Mouse (Mus musculus): Measurements from ENCODE around the gene Zfr. TPM values are rescaled to one million over a fixed set of nuclear protein-coding genes. Genes with fewer than 3 reads are reported as not detected.
A peak's percentile ranks its signal among the peaks of the same experiment; 100 is the strongest.
"Not testable (repeated sequence)": the region's sequence is repeated elsewhere in the genome, so short reads cannot be mapped to it uniquely, and the experiment has no call there.

Zfr gene
- total RNA-seq, 2 experiments from 2014 or later: 347 to 349 TPM

GRCm38 (mm10) chr15:12205160-12205901 lies 87.7 kb downstream of the Zfr start:
- DNase-seq (ENCODE audit: low spot score in 2 of 2): no peak

DNA sequence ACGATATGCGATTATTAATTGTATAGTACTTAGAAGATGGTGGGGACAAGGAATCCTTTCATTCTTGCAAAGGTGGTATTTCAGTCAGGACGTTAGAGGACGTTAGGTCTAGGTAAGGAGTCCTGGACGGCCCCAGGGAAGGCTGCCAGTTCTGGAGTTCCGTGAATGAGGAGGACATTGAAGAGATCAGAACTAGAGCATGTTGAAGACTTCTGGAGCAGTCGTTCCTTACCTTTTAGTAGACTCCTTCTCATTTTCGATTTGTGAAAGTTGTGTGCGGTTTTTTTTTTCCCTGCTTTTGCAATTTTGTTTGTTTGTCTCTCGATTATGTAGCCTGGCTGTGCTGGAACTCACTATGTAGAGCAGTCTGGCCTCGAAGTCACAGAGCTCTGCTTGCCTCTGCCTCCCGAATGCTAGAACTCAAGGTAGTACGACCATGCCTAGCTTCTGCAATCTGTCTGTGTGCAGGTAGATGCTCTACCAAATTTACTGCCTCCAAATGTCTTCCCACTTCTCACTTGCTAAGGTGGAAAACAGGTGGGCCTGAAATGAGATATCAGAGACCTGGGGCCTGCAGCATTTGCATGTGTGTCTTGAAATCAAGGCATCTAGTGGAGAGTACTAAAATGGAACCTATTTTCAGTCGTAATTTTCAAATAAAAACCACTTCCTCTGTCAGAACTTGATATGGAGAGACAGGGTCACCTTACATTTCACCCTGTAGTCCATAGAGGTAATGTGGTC lies 88.4 kb downstream of the Zfr start:
- intact Hi-C loops (cut with DNase I): loop anchor here (5.0 kb wide), 1 partner anchor 41 kb away; no protein-coding TSS in a partner anchor
- DNase-seq (ENCODE audit: low spot score in 2 of 2): no peak

More at GRCm38 (mm10) chr15:12205160-12205901, 87.7 kb downstream of the Zfr start:
- intact Hi-C loops (cut with DNase I): loop anchor here (5.0 kb wide), 1 partner anchor 42 kb away; no protein-coding TSS in a partner anchor

DNA sequence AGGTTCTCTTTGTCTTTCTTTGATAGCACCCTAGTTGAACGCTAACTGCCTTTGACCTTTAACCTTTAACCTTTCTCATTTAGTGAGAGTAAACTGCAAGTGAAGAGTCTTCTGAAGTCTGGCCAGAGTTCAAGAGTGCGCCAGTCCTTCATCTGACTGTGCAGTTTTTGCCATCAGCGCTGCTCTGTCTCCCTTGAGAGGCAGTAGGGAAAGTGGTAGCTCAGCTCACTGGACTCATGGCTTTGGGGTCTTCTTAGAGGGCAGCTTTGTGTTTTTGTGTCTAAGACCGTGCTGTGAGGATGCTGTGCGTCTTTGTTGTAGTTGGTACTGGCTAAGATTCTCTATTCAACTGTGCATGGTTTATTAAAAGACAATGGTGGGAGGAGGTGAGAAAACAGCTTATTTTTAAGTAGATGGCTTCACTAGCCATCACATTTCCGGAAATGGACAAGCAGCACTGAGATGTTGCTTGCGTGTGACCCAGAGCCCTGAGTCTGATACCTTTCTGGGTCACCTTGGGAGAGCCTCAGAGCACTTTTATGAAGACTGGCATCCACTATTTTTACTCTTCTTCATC lies 89.1 kb downstream of the Zfr start:
- intact Hi-C loops (cut with DNase I): loop anchor here (5.0 kb wide), 1 partner anchor 41 kb away; no protein-coding TSS in a partner anchor
- DNase-seq (ENCODE audit: low spot score in 2 of 2): no peak

DNA sequence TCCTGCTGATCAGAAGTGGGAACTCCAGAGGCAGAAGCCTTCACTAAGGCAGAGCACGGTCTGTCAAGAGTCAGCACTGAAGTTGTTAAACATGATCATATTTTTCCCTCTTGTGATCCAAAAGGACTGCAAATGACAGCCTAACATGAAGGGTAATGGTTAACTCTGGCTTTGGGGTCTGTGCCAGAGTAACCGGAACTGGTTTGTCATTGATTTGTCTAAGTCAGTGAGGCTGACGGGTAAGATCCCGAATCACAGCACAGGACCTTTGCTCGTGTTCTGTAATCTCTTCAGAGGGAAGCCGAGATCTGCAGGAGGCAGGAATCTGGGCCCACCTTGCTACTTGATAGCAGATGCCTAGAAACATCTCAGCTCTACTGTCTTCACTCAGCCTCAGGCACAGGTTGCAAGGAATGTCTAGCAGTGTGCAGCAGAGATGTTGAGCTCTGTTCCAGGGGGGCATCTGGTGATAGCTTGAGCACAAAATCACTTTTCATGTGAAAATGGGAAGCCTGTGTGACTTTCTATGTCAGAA lies 90.0 kb downstream of the Zfr start:
- DNase-seq (ENCODE audit: low spot score in 2 of 2): no peak
- intact Hi-C loops (cut with DNase I): loop anchor here (5.0 kb wide), 1 partner anchor 40 kb away; no protein-coding TSS in a partner anchor

DNA sequence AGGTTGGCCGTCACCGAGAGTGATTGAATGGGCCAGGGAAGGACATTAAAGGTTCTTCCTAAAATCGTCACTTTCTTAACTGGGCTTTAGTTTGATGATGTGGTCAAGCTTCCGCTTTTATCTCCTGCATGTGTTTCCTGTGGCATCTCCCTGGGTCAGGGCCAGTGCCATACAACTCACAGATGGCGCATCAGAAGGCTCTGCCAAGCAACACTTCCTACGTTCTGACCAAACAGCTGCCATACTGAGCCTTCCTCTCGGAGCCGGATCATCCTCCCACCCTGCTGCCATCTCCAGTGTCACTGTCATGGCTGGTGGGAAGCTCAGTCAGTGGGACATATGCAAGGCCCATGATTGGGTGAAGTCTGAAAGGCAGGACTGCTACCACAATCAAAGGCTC lies 93.9 kb downstream of the Zfr start:
- intact Hi-C loops (cut with DNase I): no loop called here
- DNase-seq (ENCODE audit: low spot score in 2 of 2): peak; percentile 61 to 78

GRCm38 (mm10) chr15:12212266-12212665 lies 94.6 kb downstream of the Zfr start:
- DNase-seq (ENCODE audit: low spot score in 2 of 2): no peak

DNA sequence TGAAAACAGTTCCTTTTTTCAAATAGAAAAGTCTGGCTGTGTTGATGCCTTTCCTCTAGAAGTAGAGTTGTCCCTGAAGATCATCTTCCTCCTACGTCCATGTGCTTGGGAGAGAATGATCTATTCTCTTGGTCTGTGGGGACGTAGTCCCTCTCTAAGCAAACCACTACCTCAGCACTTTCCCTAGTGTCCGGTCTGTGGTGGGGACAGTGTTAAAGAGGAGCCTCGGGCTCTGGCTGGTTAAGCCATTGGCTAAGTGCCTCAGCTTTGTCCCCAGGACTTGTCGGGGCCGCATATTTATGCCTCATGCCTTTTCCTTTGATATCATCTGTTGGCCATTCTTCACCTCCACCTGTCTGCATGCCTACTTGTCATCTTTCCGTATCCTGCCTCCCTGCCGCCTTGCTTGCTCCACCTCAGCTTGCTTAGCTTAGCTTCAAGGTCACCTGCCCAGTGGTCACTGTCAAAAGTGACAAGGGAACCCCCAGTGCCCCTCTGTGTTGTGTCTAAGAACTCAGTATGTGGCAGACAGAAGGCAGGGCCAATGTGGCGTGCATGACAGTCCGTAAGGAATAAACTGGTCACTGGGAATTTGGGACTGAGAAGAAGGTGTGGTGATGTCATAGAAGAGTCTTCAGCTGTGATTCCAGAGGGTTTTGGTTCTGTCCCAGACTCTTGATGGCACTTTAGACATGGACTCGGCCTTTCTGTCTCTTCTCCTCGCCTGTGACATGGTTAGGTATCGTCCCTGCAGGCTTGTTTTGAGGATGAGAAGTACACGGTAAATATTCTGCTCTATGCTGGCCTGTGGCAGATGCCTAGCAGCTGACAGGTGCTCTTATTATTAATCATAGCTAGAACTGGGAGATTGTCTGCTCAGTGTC lies 97.1 kb downstream of the Zfr start:
- DNase-seq (ENCODE audit: low spot score in 2 of 2): no peak
- intact Hi-C loops (cut with DNase I): no loop called here

More at GRCm38 (mm10) chr15:12212266-12212665, 94.6 kb downstream of the Zfr start:
- intact Hi-C loops (cut with DNase I): no loop called here

DNA sequence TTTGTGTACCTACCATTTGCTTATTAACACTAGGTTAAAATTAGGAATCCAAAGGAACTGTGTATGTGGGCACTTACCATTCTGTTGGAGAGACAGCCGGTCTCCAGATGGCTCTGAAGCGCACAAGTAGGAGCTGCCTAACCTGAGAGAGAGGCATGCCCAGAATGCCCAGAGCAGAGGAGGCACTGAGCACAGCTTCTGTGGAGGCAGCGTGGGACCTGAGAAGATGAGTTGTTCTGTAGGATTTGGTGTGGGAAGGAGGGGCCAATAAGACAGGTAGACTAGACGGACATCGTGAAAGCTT lies 97.7 kb downstream of the Zfr start:
- DNase-seq (ENCODE audit: low spot score in 2 of 2): peak; percentile 70 to 74
- intact Hi-C loops (cut with DNase I): no loop called here

DNA sequence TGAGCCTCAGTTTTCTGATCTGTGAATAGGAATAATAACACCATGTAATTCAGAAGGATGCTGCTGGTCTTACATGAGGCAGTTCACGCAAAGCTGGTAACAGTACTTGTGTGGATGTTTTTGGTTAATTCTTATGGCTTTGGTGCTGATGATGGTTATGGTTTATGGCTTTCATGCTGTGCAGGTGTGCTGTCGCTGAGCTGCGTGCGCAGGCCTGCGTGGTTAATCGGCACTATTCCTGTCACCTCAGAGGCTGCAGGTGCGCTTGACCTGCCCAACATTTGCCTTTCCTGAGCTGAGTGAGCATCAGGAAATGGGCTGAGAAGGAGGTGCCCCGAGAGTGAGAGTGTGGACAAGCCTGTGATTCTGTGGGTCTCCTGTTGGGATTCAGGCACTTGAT lies 98.5 kb downstream of the Zfr start:
- no peak for DNase-seq (ENCODE audit: low spot score in 2 of 2)
- intact Hi-C loops (cut with DNase I): no loop called here

DNA sequence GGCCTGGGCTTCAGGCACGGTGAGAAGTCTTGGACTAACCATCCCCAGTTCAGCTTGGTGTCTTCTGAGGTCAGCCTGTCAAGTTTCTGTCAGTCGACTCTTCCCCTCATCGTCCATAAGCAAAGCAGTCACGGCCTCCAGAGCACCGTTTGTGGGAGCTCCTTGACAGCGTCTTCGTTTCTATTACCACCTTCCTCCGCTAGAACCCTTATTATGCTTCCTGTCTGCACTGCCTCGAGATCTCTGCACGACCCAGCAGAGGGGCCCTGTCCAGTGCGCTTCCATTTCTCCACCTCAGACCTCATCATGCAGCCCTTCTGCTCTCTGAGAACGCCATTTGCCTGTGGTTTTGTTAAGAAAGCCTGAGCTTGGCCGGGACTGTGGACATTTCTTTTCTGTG lies 99.2 kb downstream of the Zfr start:
- no peak for DNase-seq (ENCODE audit: low spot score in 2 of 2)
- intact Hi-C loops (cut with DNase I): no loop called here

GRCm38 (mm10) chr15:12217332-12217731 lies 99.7 kb downstream of the Zfr start:
- DNase-seq (ENCODE audit: low spot score in 2 of 2); intact Hi-C loops (cut with DNase I): not testable (repeated sequence)

DNA sequence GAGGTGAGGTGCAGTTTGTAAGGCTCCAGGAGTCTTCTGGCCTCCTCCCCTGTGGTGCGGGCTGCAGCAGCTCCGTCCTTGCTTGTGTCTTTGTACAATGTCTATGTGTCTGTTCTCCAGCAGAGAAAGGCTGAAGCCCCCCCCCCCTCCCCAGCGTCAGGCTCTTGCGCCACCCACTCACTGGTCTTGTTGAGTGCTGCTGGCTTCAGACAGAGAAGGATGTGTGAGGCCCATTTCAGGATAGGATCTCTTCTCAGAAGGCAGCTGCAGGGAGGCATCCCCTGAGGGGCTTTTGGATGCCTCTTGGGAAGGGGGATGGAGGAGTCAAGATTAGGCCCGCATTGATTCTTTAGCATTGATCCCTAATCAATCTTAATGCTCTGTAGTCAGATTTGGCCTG lies 100.2 kb downstream of the Zfr start:
- no peak for DNase-seq (ENCODE audit: low spot score in 2 of 2)
- intact Hi-C loops (cut with DNase I): no loop called here

GRCm38 (mm10) chr15:12218583-12219382 lies 101.2 kb downstream of the Zfr start:
- intact Hi-C loops (cut with DNase I): no loop called here
- no peak for DNase-seq (ENCODE audit: low spot score in 2 of 2)

DNA sequence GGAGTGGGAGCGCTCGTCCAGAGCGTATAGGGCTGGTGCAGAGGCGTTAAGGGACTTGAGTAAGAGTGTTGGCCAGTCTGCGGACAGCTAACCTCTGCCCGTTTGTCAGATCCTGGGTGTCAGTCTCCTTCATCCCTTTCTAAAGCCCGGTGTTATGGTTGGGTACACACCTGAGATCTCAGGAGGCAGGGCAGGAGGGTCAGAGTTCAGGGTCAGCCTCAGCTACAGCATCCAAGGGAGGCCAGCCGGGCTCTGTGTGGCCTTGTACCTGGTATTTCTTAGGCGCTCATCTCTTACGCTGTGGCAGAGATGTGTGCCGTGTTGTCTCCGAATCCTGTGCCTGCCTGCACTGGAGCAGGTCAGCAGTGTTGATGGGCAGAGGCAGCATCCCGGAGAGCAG lies 103.5 kb downstream of the Zfr start:
- no peak for DNase-seq (ENCODE audit: low spot score in 2 of 2)
- intact Hi-C loops (cut with DNase I): no loop called here

DNA sequence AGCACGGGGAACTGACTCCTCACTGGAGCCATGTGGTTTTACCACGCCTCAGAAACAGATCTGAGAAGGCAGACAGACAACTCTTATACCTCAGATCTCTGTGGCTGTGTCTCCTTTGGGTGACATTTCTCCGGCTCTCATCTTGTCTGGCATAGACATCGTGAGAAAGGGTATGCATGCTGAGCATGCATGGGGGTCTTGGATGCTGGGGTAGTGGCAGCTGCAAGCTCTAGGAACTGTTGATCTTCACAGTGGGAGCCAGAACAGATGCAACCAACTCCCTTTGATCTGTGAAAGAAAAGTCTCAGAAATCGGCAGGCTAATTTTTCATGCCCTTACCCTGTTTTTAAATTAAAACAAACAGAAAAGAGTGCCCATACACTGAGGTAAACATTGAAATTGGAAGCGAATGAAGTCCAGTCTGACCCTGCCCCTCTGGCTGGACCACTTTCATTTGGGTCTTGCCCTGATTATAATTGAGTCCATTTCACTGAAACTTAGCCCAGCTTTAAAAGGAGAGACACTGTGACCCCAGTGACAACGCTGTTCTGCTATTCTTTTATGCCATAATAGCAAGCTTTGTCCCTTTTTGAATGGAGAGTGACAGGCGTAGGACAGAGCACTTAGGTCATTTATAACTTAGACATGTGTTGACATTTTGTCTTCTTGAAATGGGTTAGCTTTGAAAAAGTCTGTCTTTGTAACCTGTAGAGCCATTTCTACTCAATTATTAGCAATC lies 105.1 kb downstream of the Zfr start:
- DNase-seq (ENCODE audit: low spot score in 2 of 2): no peak
- intact Hi-C loops (cut with DNase I): no loop called here

DNA sequence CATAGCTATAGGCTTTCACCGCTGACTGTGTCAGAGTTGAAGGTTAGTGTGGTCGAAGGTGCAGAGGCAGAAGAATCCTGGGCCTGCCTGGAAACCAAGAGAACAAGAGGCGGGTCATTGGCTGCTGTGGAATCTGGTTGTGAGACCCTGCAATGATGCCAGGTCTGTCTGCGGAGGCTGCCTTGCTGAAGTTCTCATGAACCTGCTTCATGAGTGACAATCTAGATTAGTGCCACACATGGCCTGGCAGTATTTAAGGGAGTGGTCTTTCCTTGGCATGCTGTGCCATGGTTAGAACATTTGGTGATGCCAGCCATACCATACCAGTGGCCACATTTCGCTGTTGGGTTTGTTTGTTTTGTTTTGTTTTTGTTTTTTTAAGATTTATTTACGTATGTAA lies 105.8 kb downstream of the Zfr start:
- DNase-seq (ENCODE audit: low spot score in 2 of 2): no peak
- intact Hi-C loops (cut with DNase I): no loop called here

DNA sequence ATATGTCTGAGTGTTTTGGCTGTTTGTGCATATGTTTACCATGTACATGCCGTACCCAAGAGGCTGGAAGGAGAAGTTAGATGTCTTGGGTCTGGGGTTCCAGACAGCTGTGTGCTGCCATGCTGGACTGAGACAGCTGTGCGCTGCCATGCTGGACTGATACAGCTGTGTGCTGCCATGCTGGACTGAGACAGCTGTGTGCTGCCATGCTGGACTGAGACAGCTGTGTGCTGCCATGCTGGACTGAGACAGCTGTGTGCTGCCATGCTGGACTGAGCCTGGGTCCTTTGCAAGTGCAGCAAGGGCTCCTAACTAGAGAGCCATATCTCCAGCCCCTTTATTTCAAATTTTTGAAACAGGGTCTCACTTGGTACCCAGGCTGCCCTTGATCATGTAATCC lies 106.6 kb downstream of the Zfr start:
- intact Hi-C loops (cut with DNase I): no loop called here
- DNase-seq (ENCODE audit: low spot score in 2 of 2): no peak

DNA sequence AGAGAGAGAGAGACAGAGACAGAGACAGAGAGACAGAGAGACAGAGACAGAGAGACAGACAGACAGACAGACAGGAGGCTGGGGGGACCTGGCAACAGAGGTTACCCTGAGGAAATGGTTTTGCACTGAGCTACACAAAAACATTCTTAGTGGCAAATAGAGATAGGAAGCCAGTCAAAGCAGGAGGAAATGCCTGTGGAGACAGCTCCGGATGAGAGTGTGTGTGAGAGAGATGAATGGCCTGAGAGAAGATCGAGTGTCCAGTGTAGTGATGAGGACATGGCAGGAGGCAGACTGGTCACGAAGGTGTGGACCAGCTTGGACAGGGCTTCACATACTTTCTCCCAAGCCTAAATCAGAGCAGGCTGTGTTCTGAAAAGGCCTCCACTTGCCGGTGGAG lies 107.4 kb downstream of the Zfr start:
- DNase-seq (ENCODE audit: low spot score in 2 of 2): no peak
- intact Hi-C loops (cut with DNase I): no loop called here
